Mouse (Mus musculus) bone marrow, adult 2 months (tissue): ENCODE data around the gene 1700013G24Rik.

Experiments used
- CTCF ChIP-seq: fragments of 200-500 bp; IDR thresholded peaks from 2 replicates; pipeline ENCODE4 v1.5.1; 2011; ENCODE audit warnings: low read length, control low read depth; ENCODE audit not compliant: control insufficient read depth, insufficient read depth
- POLR2A ChIP-seq: fragments of 200-500 bp; IDR thresholded peaks from 2 replicates; pipeline ENCODE4 v1.6.1; 2011; ENCODE audit warnings: low read depth, mild to moderate bottlenecking, control low read depth, low read length, borderline replicate concordance; ENCODE audit not compliant: control insufficient read depth

- TF ChIP-seq POLR2A (no peak), CTCF (no peak)
These were observed 13.9 kb downstream of the 1700013G24Rik start for GRCm38 (mm10) chr4:137466991-137467390.
